Mouse (Mus musculus) bone marrow, adult 2 months (tissue): Measurements from ENCODE around the gene Mxi1.

Experiments
- CTCF ChIP-seq: fragments of 200-500 bp; IDR thresholded peaks from 2 replicates; pipeline ENCODE4 v1.5.1; 2011; ENCODE audit warnings: low read length, control low read depth; ENCODE audit not compliant: control insufficient read depth, insufficient read depth
- POLR2A ChIP-seq: fragments of 200-500 bp; IDR thresholded peaks from 2 replicates; pipeline ENCODE4 v1.6.1; 2011; ENCODE audit warnings: low read depth, mild to moderate bottlenecking, control low read depth, low read length, borderline replicate concordance; ENCODE audit not compliant: control insufficient read depth

GRCm38 (mm10) chr19:53305621-53306020 lies 4.7 kb upstream of the Mxi1 start:
- TF ChIP-seq CTCF: no peak
- TF ChIP-seq POLR2A: no peak
